Mouse (Mus musculus) cerebellum, postnatal 25 days (tissue): ENCODE measurements around the gene Olfr1354.
"Not testable (repeated sequence)": the region's sequence is repeated elsewhere in the genome, so short reads cannot be mapped to it uniquely, and the experiment has no call there.

Source experiments
- DNase-seq, 2 experiments: peaks; one replicate each; pipeline ENCODE4 v3.0.0; 2021; ENCODE audit warnings: mixed read lengths in 2 of 2

Gene Olfr1354

DNA sequence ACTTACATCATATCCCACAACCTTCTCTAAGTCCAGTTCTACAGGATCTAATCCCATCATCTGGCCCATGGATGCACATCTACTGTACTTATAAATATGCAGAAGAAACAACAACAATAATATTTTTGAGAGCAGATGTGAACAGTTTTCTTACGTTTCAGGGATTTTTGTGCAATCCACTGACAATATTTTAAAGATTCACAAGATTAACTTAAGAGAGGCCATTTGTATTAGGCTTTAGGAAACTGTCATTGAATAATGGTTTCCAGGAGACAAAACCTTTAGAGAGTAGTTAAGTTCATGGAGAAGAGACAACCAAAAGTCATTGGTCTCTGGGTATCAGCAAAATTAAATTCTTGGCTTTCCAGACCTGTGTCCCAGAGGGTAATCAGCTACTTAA is at the start of gene Olfr1354:
Olfr1354 (plus strand) TSS at position 301 of the 400 bp plus-strand sequence.
- DNase-seq, result not testable (repeated sequence)

- no peak for DNase-seq
Observed at GRCm38 (mm10) chr10:78875240-78875639, 37.7 kb upstream of the Olfr1354 start, which contains the start of gene Olfr1355. Olfr1355 (plus strand) TSS chr10:78875540.

DNA sequence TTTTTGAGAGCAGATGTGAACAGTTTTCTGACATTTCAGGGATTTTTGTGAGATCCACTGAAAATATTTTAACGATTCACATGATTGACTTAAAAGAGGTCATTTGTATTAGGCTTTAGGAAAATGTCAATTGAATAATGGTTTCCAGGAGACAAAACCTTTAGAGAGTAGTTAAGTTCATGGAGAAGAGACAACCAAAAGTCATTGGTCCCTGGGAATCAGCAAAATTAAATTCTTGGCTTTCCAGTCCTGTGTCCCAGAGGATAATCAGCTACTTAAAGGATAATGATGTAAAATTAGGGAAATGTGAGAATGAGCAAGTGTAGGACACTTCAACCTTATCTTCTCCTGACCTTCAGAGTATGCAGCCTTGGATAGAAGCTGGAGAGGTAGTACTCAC is 37.4 kb downstream of the Olfr1354 start, which contains the start of gene Olfr8:
Olfr8 (plus strand) TSS at position 301 of the 400 bp plus-strand sequence.
- not testable (repeated sequence) for DNase-seq

DNA sequence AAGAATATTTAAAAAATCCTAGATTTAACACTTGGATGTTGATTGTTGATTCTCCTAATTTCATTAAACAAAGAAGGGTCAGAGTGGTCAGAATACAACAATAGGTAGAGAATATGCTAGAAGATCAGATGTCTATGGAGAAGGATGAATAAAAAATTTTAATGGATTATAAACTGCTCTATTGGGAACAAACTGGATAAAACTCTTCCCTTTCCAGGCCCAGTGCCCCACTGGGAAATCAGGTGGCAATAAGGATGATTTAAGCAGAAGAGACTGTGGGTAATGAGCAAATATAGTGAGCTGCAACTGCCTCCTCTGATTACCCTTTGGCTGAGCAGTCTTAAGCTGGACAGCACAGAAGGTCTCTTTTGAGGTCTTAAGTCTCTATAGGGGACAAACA is 50.0 kb downstream of the Olfr1354 start, which contains the start of gene Olfr1353:
Olfr1353 (plus strand) TSS at position 301 of the 400 bp plus-strand sequence.
- not testable (repeated sequence) for DNase-seq
